Mouse (Mus musculus): ENCODE data around the gene C530008M17Rik. TPM values are rescaled to one million over a fixed set of nuclear protein-coding genes. Genes with fewer than 3 reads are reported as not detected.

Gene C530008M17Rik
- polyA plus RNA-seq (2012; rRNA removed), result 48.4 and 53.0 TPM in 2 replicates

DNA sequence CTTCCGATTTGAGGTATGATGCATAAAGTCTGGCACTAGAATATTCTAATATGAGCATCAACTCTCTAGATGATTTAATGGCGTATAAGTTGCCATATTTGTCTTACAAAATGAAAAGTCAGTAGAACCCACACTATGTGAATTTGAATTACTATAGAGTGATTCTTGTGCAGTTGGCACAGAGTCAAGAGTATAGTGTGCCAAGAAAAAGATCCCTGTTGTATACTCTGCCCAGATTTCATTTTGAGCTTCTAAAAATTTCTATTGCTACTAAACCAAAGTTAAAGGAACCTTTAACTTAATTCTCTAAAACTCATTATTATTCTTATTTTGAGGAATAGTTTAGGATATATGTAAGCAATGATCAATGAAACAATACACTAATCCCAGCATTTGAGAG is at the start of gene C530008M17Rik:
Gene C530008M17Rik, plus strand, starts transcription at position 301 of the 400 bp plus-strand sequence.

DNA sequence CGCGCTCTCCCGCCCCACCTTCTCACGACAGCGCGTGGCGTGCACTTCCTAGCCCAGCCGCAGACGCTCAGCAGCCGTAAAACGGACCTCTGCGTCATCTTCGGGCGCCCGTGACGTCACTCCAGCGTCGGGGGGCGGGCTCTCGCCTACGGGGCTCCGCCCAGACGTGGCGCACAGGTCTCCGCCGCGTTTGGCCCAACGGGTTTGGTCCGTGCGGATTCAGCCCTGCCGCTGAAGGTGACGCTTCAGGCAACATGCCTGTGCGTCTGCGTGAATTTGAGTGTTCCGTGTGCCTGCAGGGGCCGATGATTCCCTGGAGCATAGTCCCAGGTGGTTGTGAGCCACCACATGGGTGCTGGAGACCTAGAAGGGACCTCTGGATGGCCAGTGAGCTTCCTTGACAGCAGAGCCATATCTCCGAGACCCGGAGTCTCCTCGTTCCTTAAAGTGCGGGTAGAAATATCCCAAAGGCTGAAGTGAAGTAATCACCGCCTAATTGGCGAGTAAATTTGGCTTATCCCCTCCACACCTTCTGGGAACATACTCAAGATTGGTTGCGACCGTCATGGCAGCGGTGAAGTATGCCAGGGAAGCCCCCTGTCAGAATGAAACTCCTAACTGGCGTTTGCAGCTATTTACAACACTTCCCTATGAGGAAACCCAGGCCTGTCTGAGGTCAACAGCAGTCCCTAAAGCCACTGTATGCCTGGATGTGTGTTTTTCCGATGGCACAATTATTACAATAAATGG is 249.3 kb downstream of the C530008M17Rik start, which contains the start of gene Aasdh:
Gene Aasdh, minus strand, starts transcription at position 110 of the 750 bp plus-strand sequence.

Other genes with a start within 250 kb of the C530008M17Rik start
- gene Gm7271, start 172.5 kb upstream of the C530008M17Rik start, polyA plus RNA-seq (2012; rRNA removed), result not detected in 2 replicates
- 14.7 and 20.1 TPM in 2 replicates for gene Exoc1, start 127.2 kb upstream of the C530008M17Rik start, polyA plus RNA-seq (2012; rRNA removed)
- gene Cep135, start 67.8 kb upstream of the C530008M17Rik start, polyA plus RNA-seq (2012; rRNA removed), result 0.60 and 0.78 TPM in 2 replicates
- gene Aasdh, start 249.0 kb downstream of the C530008M17Rik start, polyA plus RNA-seq (2012; rRNA removed), result 4.3 and 4.9 TPM in 2 replicates

All from colon, adult 2 months (tissue).